Mouse (Mus musculus): Measurements from ENCODE around the gene Supt4a.
A peak's percentile ranks its signal among the peaks of the same experiment; 100 is the strongest.

The Supt4a gene

GRCm38 (mm10) chr11:87770989-87771388 lies 33.6 kb downstream of the Supt4a start:
- peak; percentile 69 for DNase-seq (ENCODE audit: low spot score)

GRCm38 (mm10) chr11:87772354-87772753 lies 35.0 kb downstream of the Supt4a start:
- no peak for DNase-seq (ENCODE audit: low spot score)

DNA sequence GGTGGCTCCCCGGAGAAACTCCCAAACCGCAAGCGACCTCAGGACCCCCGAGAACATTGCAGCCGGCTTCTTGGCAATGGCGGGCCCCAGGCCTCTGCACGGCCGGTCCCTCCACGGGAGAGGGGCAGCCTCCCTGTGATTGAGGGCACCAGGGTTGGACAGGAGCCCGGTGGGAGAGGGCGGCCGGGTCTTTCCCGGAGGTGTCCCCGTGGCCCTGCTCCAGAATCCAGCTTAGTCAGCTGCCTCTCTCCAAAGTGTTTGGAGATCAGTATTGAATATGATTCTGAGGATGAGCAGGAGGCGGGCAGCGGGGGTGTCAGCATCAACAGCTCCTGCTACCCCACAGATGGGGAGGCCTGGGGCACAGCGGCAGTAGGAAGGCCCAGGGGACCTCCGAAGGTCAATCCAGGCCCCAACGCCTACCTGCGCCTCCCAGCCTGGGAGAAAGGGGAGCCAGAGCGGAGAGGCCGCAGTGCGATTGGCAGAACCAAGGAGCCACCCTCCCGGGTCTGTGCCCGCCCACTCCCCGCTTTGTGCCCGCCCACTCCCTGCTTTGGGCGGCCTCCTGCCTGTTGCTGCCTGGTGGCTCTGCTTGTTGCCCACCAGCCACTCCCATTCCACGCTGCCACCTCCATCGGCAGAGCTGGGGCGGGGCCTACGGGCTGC lies 40.9 kb downstream of the Supt4a start:
- DNase-seq (ENCODE audit: low spot score) = peak; percentile 60

DNA sequence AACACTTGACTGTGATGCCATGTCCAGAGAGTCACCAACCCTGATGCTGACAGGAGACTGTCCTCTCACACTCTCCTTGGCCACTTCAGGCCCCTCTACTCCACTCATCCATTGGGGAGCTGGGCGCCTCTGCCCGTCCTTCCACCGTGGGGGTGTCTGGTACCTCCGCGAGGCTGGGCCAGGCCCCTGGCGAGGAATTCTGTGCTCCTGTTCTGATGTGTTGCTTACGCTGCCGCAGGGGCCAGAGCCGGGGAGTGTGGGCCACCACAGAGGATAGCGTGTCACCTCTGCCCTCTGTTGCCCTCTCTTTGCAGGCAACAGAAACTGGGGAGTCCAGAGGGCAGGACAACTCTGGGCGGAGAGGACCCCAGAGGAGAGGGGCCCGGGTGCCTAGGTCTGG lies 41.6 kb downstream of the Supt4a start:
- no peak for DNase-seq (ENCODE audit: low spot score)

DNA sequence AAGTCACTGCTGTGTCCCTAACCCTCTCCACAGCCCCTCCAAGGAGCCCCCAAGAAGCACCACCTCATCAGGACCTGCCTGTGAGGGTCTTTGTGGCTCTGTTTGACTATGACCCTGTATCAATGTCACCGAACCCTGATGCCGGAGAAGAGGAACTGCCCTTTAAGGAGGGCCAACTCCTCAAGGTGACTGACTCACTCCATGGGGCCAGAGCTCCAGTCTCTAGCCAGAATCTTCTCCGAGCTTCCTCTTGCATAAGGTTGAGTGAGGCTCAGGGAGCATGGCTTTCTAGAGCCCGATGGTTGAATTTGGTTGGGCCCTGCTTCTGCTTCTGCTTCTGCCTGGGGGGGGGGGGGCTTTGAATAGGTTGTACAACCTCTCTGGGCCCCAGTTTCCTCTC lies 42.0 kb downstream of the Supt4a start:
- no peak for DNase-seq (ENCODE audit: low spot score)

GRCm38 (mm10) chr11:87780130-87780529 lies 42.8 kb downstream of the Supt4a start:
- no peak for DNase-seq (ENCODE audit: low spot score)

DNA sequence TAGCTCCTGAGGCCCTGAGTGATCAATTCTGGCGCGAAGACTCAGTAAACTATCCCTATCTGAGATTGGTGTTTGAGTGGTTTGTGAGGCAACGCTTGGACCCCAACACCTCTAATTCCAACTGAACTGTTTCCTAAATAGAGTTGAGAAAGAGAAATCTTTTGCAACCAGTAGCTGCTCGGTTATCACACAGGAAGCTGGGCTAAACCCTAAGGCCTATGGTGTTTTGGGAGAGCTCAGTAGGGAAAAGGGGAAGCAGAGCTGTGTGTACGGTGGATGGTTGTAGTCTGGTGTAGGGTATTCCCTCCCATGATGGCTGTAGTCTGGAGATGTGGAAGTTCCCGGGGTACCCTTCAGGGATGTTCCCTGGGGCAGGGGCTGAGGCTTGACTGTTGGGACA lies 52.7 kb downstream of the Supt4a start:
- DNase-seq (ENCODE audit: low spot score) = no peak
